Mouse (Mus musculus): ENCODE results near the gene Gpr84. TPM values are rescaled to one million over a fixed set of nuclear protein-coding genes. Genes with fewer than 3 reads are reported as not detected.

Gpr84 gene
- not detected for total RNA-seq (2021)

- intact Hi-C loops (cut with DNase I), result loop anchor here (10.0 kb wide), 1 partner anchor 326 kb away; no protein-coding TSS in a partner anchor
These were observed at the start of gene Gpr84 for GRCm38 (mm10) chr15:103310365-103310910. Gpr84 (minus strand) TSS chr15:103310612.

GRCm38 (mm10) chr15:103359869-103360602, 49.6 kb upstream of the Gpr84 start:
- intact Hi-C loops (cut with DNase I), result no loop called here
- peak; percentile 66 to 81 for DNase-seq

More at GRCm38 (mm10) chr15:103310365-103310910, at the start of gene Gpr84:
- no peak for DNase-seq

GRCm38 (mm10) chr15:103359122-103359510, 48.7 kb upstream of the Gpr84 start:
- intact Hi-C loops (cut with DNase I), result no loop called here
- DNase-seq, result peak; percentile 58 to 72

GRCm38 (mm10) chr15:103358278-103359121, 48.1 kb upstream of the Gpr84 start:
- DNase-seq, result peak; percentile 59 to 65
- intact Hi-C loops (cut with DNase I), result no loop called here

- intact Hi-C loops (cut with DNase I), result no loop called here
These were observed 47.4 kb upstream of the Gpr84 start for GRCm38 (mm10) chr15:103357817-103358216.

GRCm38 (mm10) chr15:103356130-103356529, 45.7 kb upstream of the Gpr84 start:
- intact Hi-C loops (cut with DNase I), result no loop called here
- DNase-seq, result no peak

More at GRCm38 (mm10) chr15:103357817-103358216, 47.4 kb upstream of the Gpr84 start:
- no peak for DNase-seq

GRCm38 (mm10) chr15:103355420-103355819, 45.0 kb upstream of the Gpr84 start:
- intact Hi-C loops (cut with DNase I), result no loop called here
- DNase-seq, result peak in 1 of 2 experiments; percentile 70

- intact Hi-C loops (cut with DNase I), result no loop called here
- no peak for DNase-seq
These were observed 44.3 kb upstream of the Gpr84 start for GRCm38 (mm10) chr15:103354690-103355089.

GRCm38 (mm10) chr15:103353511-103354256, 43.3 kb upstream of the Gpr84 start:
- intact Hi-C loops (cut with DNase I), result no loop called here
- no peak for DNase-seq

- intact Hi-C loops (cut with DNase I), result no loop called here
- DNase-seq, result peak; percentile 72 to 78
These were observed 42.4 kb upstream of the Gpr84 start for GRCm38 (mm10) chr15:103352856-103353255.

- intact Hi-C loops (cut with DNase I), result loop anchor here (1.0 kb wide), 1 partner anchor 41 kb away; no protein-coding TSS in a partner anchor
- peak; percentile 76 to 85 for DNase-seq
These were observed 36.9 kb upstream of the Gpr84 start for GRCm38 (mm10) chr15:103347275-103347684.

GRCm38 (mm10) chr15:103345789-103346188, 35.4 kb upstream of the Gpr84 start:
- no peak for DNase-seq
- intact Hi-C loops (cut with DNase I), result no loop called here

- intact Hi-C loops (cut with DNase I), result no loop called here
- no peak for DNase-seq
These were observed 33.1 kb upstream of the Gpr84 start for GRCm38 (mm10) chr15:103343556-103343955.

GRCm38 (mm10) chr15:103343008-103343407, 32.6 kb upstream of the Gpr84 start:
- intact Hi-C loops (cut with DNase I), result no loop called here
- DNase-seq, result no peak

GRCm38 (mm10) chr15:103342415-103342814, 32.0 kb upstream of the Gpr84 start:
- peak; percentile 85 to 92 for DNase-seq
- intact Hi-C loops (cut with DNase I), result no loop called here

- intact Hi-C loops (cut with DNase I), result no loop called here
- DNase-seq, result no peak
These were observed 31.1 kb upstream of the Gpr84 start for GRCm38 (mm10) chr15:103341547-103341946.

GRCm38 (mm10) chr15:103340786-103341185, 30.4 kb upstream of the Gpr84 start:
- intact Hi-C loops (cut with DNase I), result no loop called here
- no peak for DNase-seq

GRCm38 (mm10) chr15:103339961-103340337, 29.5 kb upstream of the Gpr84 start, which contains the start of gene Zfp385a:
Zfp385a (minus strand) TSS chr15:103340093.
- intact Hi-C loops (cut with DNase I), result no loop called here
- DNase-seq, result no peak

GRCm38 (mm10) chr15:103339166-103339960, 29.0 kb upstream of the Gpr84 start:
- intact Hi-C loops (cut with DNase I), result no loop called here
- no peak for DNase-seq

- no peak for DNase-seq
- intact Hi-C loops (cut with DNase I), result no loop called here
These were observed 28.4 kb upstream of the Gpr84 start for GRCm38 (mm10) chr15:103338829-103339165.

Data from heart, postnatal 10 days (tissue).